Mouse (Mus musculus): ENCODE results near the gene Nol10. TPM values are rescaled to one million over a fixed set of nuclear protein-coding genes. Genes with fewer than 3 reads are reported as not detected.

Nol10 gene
- total RNA-seq, 4 experiments from 2014 or later, result 18.7 to 20.9 (median 19.5) TPM

DNA sequence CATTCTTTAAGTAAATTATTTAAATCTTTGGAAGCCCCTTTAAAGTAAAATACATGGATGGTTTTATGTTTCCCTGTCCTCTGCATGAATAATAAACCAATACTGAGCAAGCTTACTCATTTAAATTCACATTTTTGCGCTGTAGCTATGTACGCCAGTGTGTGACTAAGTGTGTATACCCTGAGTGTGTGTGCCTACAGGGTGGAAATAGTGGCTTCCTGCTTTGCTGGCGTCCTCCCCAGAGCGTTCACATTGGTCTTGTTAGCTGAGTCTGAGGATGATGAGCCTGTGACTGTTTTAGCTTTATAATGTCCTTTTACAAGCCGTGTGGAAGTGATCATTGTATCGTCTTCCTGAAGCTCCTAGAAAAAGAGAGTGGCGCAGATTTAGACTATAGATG lies 60.1 kb downstream of the Nol10 start:
- DNase-seq (ENCODE audit: low spot score in 2 of 2), result no peak

DNA sequence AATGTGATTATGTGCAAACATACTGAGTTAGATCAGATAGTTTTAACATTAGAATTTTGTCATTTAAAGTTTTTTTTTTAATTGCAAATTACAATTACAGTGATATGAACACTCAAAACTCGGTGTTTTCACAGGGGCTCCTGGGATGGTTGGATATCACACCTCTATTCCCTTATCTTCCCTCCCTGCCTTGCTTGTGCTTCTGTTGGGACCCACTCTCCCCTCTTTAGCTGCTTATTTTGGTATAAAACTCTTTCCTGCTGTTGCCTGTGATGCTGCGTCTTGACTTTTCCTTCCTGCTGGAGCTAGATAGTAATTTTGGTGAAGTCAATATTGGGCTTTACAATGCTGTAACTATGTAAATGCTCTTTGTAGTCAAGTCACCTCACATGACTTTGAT lies 63.0 kb downstream of the Nol10 start:
- DNase-seq (ENCODE audit: low spot score in 2 of 2), result no peak

DNA sequence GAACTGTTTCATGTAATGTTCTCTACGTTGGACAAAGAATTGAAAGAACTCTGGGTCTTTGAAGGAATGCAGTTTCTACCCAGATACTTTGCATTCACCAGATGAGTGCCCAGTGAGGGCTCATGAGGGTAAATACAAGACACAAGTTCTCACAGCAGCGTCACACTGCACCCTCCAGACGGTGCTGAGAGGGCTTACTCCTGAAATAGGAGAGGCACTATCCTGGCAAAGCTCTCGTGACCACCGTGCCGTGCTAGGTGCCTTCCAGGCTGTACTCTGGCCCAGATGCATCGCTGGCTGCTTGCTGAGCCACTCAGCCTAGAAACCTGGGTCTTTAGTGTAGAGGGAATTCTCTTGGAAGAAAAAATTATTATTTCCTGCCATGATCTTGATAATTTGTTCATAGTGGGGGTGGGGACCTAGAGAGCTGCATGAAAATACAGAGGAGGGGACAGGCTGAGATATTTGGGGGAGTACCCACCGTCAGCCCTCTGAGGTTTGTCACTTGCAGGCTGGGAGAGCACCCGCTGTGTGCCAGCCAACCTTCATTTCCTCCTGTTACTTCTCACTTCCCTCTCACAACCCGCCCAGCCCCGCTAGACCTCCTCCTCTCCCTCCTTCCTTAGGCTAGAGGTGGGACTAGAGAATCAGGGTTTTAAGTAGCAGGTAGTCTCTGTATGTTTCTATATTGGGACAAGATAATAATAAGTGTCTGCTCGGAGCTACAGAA lies 63.7 kb downstream of the Nol10 start:
- DNase-seq (ENCODE audit: low spot score in 2 of 2), result no peak

DNA sequence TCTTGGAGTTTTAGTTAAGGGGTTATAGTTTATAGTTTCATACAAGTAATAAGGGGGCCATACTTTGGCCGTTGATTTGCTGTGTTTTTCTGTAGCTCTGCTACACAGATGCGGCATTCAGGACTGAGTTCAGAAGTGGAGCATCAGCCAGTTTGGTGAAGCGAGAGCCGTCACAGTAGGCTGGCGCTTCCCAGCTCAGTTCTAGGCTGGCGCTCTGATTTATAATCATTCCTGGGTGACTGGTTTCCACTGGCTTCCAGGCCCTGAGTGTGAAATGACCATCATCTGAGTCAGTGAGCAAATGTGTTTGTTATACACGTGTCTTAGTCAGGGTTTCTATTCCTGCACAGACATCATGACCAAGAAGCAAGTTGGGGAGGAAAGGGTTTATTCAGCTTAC lies 66.5 kb downstream of the Nol10 start:
- no peak for DNase-seq (ENCODE audit: low spot score in 2 of 2)

DNA sequence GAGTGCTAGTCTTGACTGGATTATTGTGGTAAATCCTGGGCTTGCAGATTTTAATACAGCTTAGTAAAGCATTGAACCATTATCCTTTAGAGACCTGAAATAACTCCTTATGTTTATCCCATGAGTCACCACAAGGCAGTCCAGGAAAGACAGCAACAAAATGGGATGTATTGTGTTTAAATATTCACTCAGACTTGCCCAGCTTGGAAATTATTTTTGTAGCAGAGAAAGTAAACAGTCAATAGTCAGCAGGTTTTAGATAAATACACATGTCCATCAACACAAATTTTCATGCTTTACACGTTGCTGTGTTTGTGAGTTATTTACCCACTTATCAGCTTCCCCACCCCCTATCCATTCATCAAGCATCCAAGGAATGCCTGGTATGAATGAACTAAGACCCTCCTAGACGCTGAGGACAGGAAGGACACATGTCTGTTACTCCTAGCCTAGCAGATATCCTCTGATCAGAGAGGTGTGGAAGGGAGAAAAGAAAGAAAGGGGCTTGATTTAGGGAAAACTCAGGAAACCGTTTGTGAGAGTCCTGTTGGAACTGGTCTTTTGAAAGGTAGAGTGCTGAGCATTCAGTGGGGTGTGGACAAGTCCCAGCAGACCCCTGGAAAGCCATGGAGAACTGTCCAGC lies 72.0 kb downstream of the Nol10 start:
- DNase-seq (ENCODE audit: low spot score in 2 of 2), result no peak

DNA sequence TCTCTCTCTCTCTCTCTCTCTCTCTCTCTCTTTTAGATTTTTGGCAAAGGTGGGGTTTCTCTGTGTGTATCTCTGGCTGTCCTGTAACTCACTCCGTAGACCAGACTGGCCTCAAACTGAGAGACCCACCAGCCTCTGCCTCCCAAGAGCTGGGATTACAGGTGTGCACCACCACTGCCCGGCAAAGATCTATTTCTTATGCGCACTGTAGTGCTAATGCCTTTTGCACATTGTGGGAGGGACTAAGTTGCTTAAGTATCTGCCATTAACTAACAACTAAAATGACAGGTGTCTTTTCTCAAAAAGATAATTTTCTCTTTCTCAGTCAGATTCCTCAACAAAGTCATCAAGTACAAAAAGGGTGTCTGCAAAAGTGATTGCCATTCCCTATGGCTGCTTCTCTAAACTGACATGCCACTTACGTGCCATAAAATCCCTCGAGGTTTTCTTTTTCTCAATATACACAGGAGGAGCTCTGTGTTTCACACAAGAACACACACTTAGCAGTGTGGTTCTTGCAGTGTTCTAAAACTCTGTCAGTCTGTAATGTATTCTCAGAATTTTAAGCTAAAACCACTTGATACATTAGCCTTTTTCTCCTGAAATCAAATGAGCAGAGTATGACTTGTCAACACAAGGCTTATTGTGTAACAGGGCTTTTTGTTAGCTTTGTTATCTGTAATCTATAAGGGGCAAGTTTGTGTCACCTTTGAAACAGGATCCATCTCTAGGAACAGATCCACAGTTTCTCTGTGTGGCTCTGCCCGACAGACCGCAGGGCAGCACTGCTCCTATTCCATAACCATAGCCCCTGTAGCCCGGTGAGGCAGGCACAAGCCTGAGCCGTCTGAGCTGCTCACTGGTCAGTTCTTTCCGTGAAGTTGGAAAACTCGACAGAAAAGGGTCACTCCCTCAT lies 77.3 kb downstream of the Nol10 start:
- DNase-seq (ENCODE audit: low spot score in 2 of 2), result no peak

DNA sequence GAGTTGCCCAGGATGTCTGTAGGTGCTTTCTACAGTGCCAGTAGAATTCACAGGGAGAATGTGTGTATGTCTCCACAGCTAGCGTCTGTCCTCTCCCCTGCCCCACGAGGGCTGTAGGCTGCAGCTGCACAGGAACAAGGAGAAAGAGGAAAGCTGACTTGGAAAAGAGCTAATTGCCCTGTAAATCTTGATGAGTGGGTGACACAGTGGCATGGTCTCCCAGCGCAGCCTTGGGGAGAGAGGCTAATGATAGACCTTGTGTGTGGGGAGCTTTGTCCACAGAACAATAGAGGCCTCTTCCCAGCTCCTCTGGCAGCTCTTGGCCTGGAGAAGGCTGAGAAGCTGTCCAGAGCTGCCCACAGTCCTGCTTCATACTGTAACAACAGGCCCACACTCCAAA lies 78.5 kb downstream of the Nol10 start:
- no peak for DNase-seq (ENCODE audit: low spot score in 2 of 2)

DNA sequence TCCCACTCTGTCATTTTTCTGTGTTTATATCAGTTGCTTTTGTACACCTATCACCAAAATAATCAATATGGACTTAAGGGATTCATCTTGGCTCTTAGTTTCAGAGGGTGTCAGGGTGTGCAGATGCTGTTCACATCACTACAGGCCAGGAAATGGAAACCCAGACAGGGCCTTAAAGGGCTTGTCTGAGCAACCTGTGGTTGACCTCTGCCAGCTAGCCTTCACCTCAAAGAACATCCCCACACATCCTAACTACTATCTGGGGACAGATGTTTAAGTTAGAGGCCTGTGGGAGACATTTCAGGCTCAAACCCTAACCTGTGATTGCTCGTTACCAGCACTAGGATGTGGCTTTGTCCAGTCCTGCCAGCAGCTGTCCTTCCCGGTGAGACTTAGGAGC lies 82.3 kb downstream of the Nol10 start:
- DNase-seq (ENCODE audit: low spot score in 2 of 2), result no peak

DNA sequence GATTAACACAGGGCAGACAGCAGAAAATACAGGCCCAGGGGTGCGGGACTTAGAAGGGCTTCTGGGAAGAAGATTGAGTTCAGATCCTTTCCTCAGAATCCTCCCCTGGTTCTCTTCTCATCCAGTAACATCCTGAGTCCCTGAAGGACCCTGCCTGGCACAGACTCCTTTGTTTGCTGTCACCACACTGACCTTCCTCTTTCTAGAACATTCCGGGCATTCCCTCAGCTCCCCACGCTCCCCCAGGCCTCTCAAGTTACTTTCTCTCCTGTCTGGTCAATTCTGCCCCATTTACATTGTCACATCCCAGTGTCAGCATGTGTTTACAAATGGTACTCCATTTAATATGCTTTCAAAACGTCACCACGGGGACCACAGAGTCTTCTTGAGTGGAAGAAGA lies 82.9 kb downstream of the Nol10 start:
- DNase-seq (ENCODE audit: low spot score in 2 of 2), result no peak

DNA sequence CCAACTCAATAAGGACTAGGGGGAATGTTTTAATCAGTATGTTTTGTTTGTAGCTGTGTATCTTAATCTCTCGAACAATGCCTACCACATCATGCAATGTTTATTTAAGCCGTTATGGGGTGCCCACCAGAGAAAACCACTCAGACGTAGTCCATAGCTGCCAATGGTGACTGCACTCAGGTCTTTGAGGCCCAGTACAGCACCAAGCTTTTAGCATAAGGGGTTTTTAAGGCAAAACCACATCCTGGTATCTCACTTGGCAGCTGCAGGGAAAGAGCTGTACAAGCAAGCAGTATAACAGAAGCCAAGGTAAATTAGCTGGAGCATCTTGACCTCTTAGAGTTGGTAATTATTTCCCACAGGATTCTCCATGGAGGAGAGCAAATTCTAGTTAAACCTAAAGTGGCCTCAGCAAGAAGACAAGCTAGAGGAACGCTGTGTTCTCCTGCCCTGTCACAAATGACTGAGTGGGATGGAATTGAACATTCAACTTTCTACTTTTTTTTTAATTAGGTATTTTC lies 83.6 kb downstream of the Nol10 start:
- DNase-seq (ENCODE audit: low spot score in 2 of 2), result no peak

DNA sequence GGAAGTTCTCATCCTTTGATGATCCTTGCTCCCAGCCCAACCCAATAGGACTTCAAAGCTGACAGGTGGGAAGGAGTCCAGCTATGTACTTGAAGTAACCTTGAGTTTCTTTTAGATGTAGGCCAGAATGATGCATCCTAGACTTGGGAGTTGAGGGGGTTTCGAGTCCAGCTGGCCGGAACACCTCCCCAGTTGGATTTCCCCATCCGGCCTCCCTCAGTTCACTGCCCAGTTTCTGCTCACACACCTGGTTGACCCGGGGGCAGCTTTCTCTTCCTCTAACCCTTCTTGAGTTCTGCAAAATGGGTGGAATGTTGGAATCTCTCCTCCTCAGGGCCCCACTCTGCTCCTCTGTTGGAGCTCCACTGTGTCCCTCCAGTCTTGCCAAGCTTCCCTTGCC lies 85.5 kb downstream of the Nol10 start:
- no peak for DNase-seq (ENCODE audit: low spot score in 2 of 2)

DNA sequence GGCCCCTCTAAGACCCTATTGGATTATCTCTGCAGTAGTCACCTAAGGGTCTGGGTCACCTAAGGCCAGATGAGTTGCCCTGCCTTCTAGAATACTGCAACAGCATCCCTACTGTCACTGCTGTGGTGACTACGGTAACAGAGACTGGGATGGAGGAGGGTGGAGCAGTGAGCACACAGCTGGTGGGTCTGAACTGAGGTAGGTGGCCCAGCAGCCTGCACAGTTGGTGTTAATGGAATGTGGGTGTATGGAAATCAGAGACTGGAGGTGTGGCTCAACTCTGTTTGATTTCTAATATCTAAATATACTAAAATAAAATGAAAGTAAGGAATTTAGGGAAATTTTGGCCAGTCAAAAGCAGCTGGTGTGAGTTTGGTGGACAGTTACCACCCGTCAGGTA lies 88.2 kb downstream of the Nol10 start:
- peak in 1 of 2 experiments; percentile 23 for DNase-seq (ENCODE audit: low spot score in 2 of 2)

DNA sequence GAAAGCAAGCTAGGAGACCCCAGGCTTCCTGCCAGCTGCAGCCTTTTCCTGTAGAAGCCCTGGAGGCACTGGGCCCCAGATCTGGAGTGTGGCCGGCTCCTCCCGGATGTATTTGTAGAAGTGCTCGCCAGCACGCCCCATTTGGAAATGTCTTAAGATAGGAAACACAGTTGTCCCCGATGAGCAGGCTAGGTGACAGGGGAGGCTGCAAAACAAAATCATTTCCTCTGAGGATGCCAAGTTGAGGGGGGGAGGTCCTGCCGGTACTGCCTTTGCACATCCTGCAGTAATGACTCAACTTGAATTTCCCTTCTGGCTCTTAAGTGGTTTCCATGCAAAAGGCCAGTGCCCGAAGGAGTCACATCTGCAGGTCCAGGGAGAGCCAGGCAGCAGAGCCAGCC lies 92.0 kb downstream of the Nol10 start:
- DNase-seq (ENCODE audit: low spot score in 2 of 2), result no peak

DNA sequence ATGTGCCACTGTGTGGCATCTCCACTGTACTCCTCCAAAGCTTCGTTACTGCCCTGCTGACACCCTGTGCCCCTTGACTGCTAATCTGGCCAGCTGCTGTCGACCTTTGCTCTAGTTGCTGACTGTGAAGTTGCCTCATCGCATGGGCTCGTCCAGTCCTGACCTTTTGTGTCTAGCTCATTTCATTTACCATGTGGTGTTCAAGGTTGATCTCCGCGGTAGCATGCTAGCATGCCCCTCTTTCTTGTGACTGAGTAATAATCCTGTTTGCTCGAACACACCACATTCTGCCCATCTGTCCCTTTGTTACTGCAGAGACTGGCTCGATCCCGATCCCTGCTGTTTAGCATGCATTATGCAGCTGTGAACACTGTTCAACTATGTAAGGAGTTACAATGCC lies 93.2 kb downstream of the Nol10 start:
- DNase-seq (ENCODE audit: low spot score in 2 of 2), result no peak

DNA sequence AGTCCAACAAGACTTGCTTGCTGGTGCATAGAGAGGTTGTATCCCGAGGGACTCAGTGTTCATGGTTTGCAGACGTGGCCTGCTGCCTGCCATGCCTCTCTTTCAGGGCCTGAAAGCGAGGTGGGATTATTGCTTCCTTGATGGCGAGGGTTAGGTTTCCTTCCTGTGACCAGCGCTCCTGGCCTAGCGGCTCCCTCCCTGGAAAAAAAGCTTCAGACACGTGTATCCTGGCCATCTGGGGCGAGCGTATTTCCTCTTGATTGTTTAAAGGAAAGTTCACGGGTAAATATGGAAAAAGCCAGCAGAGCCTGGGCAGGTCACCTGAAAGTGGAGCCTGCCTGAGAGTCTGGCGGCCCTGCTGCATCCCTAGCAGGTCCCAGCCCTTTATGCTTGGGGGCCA lies 96.1 kb downstream of the Nol10 start:
- DNase-seq (ENCODE audit: low spot score in 2 of 2), result no peak

DNA sequence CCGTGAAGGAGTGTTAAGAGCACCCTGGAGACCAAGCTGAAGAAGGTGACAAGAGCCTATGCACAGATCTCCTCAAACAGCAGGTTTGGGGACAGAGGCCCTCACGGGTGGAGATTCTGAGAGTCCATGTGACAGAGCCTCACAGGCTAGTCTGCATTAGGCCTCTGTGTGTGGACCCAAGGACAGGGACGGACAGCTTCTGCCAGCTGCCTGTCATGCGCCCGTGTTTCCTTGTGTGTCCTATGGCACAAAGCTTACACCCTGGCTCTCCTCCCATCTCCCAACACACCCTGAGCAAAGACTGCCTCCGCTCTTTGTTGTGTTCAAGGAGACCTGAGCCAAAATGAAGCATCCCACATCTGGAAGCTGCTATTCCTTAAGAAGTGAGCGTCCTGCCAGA lies 97.0 kb downstream of the Nol10 start:
- DNase-seq (ENCODE audit: low spot score in 2 of 2), result no peak

DNA sequence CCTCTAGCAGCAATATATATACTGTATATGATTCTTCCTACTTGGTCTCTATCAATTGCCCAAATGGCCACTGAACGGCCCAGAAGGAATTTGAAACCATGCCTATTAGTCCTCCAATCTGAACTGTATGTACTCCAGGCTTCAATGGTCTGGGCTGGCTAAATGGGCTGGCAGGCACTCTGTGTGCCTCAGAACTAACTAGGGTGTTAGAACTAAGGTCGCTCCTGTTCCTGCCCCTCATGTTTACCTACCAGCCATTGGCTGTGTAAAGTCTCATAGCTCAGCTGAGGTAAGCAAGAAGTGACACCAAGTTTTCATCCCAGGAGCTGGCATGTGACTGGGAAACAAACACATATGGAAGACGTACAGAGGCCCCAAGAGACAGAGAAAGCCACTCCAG lies 100.5 kb downstream of the Nol10 start:
- DNase-seq (ENCODE audit: low spot score in 2 of 2), result no peak

DNA sequence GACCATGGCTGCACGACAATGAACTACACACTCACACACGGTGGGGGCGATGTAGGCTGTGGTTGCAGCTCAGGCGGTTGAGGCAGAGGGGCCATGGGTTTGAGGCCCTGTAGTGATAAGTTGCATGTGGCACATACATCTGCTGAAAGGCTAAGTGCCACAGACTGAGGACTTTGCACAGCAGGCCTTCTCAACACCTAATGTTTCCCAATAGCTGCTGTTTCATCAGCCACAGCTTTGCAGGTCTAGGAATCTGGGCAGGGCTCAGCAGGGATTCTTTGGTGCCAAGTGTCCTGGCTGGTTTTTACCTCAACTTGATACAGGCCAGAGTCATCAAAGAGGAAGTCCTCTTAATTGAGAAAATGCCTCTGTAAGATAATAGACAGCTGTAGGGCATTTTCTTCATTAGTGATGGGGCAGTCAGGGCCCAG lies 101.4 kb downstream of the Nol10 start:
- no peak for DNase-seq (ENCODE audit: low spot score in 2 of 2)

DNA sequence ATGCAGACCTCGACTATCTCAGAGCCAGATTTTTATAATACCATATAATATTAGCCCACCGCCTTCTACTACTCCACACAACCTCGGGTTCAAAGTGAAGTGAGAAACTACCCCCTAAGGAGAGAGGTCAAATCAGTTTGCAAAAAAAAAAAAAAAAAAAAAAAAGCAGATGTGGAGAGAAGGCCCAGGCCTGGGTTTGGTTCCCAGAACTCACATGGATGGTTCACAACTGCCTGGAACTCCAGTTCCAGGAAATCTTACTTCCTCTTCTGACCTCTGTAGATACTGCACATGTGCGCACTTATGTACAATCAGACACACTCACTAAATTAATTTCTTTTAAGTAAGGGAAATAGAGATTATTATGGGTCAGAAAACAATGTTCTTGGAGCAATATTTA lies 102.2 kb downstream of the Nol10 start:
- no peak for DNase-seq (ENCODE audit: low spot score in 2 of 2)

DNA sequence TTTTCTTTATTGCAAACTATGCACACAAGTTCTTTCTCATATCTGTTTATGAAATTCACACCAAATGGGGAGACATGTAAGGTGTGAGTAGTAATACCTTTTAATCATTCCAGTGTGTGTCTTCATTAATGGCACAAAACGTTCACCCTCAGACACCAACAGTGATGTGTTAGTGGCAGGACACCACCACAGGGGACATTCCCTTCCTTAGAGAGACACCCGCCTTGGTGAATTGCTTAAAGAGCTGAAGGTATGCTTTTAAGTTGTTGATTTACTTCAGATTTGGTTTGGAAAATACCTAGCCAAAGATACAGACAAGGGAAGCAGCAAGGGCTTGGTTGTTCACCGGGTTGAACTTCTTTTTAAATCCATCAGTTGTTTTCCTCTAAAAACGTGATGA lies 102.7 kb downstream of the Nol10 start:
- no peak for DNase-seq (ENCODE audit: low spot score in 2 of 2)

DNA sequence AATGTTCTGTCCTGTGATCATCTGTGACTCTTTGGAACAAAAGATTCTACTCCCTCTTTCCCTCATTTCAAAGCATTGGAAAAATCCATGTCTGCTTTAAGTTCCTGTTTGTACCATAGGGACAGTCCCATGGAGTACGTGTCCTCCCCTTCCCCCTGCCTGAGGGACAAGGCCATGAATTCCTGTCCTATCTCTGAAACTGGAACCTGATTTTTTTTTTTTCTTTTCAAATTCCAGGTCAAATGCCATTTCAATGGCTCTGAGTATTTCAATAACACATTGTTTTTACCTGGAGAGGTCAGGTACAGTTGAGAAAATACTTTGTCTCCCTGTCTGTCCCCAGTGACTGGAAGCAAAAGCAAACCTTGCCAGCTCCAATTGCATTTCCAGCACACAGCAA lies 104.0 kb downstream of the Nol10 start:
- no peak for DNase-seq (ENCODE audit: low spot score in 2 of 2)

DNA sequence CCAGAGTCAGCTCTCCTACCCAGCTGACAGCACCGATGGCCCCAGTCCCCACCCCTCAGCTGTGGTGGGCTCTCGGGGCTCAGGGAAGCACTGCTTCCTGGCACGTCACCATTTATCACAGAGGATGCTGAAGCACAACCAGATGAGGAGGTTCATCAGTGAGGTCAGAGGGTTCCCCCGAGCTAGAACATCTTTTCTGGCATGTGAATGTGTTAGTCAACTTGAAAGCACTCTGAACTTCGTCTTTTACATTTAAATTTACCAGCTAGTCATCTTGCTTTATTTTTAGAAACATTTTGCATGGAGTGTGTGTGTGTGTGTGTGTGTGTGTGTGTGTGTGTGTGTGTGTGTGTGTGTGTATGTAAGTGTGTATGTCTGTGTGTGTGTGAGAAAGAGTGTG lies 105.7 kb downstream of the Nol10 start:
- DNase-seq (ENCODE audit: low spot score in 2 of 2), result no peak

All from left cerebral cortex, adult 8-10 months (tissue).